Mouse (Mus musculus) liver, embryonic 11.5 days (tissue): ENCODE results near the gene Nelfb. TPM values are rescaled to one million over a fixed set of nuclear protein-coding genes. Genes with fewer than 3 reads are reported as not detected.

Source experiments
- ATAC-seq: fragments of 200-750 bp; cut with Nextera tagmentation; replicated peaks from 2 replicates; pipeline ENCODE4 v1.8.0; 2017; ENCODE audit warnings: moderate number of reproducible peaks, mild to moderate bottlenecking, moderate TSS enrichment, moderate library complexity; ENCODE audit not compliant: low FRiP score
- DNase-seq: peaks from one replicate; pipeline ENCODE4 v3.0.0-alpha.2; 2017; ENCODE audit warnings: low spot score
- H3K27ac ChIP-seq: fragments of 300-500 bp; sonication (generic); 2 replicates; pipeline ENCODE4 v1.5.1; 2014; ENCODE audit warnings: mild to moderate bottlenecking, low read depth, low read length, control low read depth
- H3K27me3 ChIP-seq: fragments of 300-500 bp; sonication (generic); replicated peaks from 2 replicates; pipeline ENCODE4 v1.6.1; 2014; ENCODE audit warnings: low read length, mixed read lengths; ENCODE audit not compliant: control insufficient read depth, insufficient read depth
- H3K36me3 ChIP-seq: fragments of 300-500 bp; sonication (generic); 2 replicates; pipeline ENCODE4 v1.6.1; 2014; ENCODE audit warnings: mild to moderate bottlenecking, low read length, moderate library complexity, mixed read lengths; ENCODE audit not compliant: control insufficient read depth, insufficient read depth
- H3K4me1 ChIP-seq: fragments of 300-500 bp; sonication (generic); replicated peaks from 2 replicates; pipeline ENCODE4 v1.6.1; 2014; ENCODE audit warnings: low read length, mixed read lengths; ENCODE audit not compliant: control insufficient read depth, insufficient read depth
- H3K4me2 ChIP-seq: fragments of 300-500 bp; sonication (generic); 2 replicates; pipeline ENCODE4 v1.6.1; 2014; ENCODE audit warnings: mild to moderate bottlenecking, control low read depth, moderate library complexity
- H3K4me3 ChIP-seq: fragments of 300-500 bp; sonication (generic); 2 replicates; pipeline ENCODE4 v1.5.1; 2014; ENCODE audit warnings: low read depth, low read length, control low read depth
- H3K9ac ChIP-seq: fragments of 300-500 bp; sonication (generic); 2 replicates; pipeline ENCODE4 v1.6.1; 2014; ENCODE audit warnings: low read depth, low read length, control low read depth
- H3K9me3 ChIP-seq: fragments of 300-500 bp; sonication (generic); 2 replicates; pipeline ENCODE4 v1.6.1; 2016; ENCODE audit warnings: low read length, inconsistent platforms, mixed read lengths; ENCODE audit not compliant: control insufficient read depth
- WGBS: fragments of 180-500 bp; shearing (Covaris S2); extraction: QIAGEN DNeasy Blood & Tissue Kit; methylation state at CpG from one replicate; pipeline ENCODE4 v1.1.7; 2014; 5-methylcytosine and 5-hydroxymethylcytosine counted together
- polyA plus RNA-seq: library from polyadenylated mRNA; unstranded; fragments of >200 nt; fragmentation: Nextera tagmentation; extraction: Ambion mirVana; gene quantifications from 2 replicates; pipeline ENCODE4 v1.2.1, GENCODE M21; 2014

The Nelfb gene
- polyA plus RNA-seq, 1 experiment from 2014 or later = 86.3 TPM

- peak within 1 kb of the TSS; percentile 84 for H3K4me2 ChIP-seq
- peak within 1 kb of the TSS; percentile 62 for H3K4me3 ChIP-seq
- H3K36me3 ChIP-seq = peaks cover 24% of the 10 kb centered on the region
- peak within 1 kb of the TSS; percentile 75 for H3K9ac ChIP-seq
- no peaks in the 10 kb centered on the region for H3K9me3 ChIP-seq
- peak; percentile 73 for DNase-seq
- 4% methylated on average over 8 of the region's 8 CpGs for WGBS
- peak within 1 kb of the TSS; percentile 92 for H3K27ac ChIP-seq
- H3K4me1 ChIP-seq = peaks cover 40% of the 10 kb centered on the region
- no peaks in the 10 kb centered on the region; the same call in 1 of the 2 replicates for H3K27me3 ChIP-seq
- peak; percentile 78 for ATAC-seq
These were observed 14.9 kb downstream of the Nelfb start, which contains the start of gene Tor4a for GRCm38 (mm10) chr2:25196172-25196954. Gene Tor4a (minus strand): TSS chr2:25196886.

- no peaks in the 10 kb centered on the region for H3K9me3 ChIP-seq
- no peaks in the 10 kb centered on the region; the same call in 1 of the 2 replicates for H3K27me3 ChIP-seq
- H3K36me3 ChIP-seq = peaks cover 15% of the 10 kb centered on the region
- DNase-seq (peak; percentile 73), ATAC-seq (peak; percentile 60)
- H3K9ac ChIP-seq = peak overlapping the region; percentile 75
- H3K4me3 ChIP-seq = peak overlapping the region; percentile 62
- WGBS = 10% methylated on average over 55 of the region's 55 CpGs
- H3K4me2 ChIP-seq = peak overlapping the region; percentile 84
- H3K27ac ChIP-seq = peak overlapping the region; percentile 92
- peaks cover 40% of the 10 kb centered on the region for H3K4me1 ChIP-seq
These were observed 15.8 kb downstream of the Nelfb start for GRCm38 (mm10) chr2:25195211-25196156.

- H3K9ac ChIP-seq = peak overlapping the region; percentile 75
These were observed 16.7 kb downstream of the Nelfb start for GRCm38 (mm10) chr2:25194486-25195171.

GRCm38 (mm10) chr2:25194006-25194405, 17.3 kb downstream of the Nelfb start:
- Histone ChIP-seq H3K9me3 (no peaks in the 10 kb centered on the region), H3K36me3 (0 out of 2 replicates have a peak, but pooled peaks cover 2% of the 10 kb centered on the region), H3K4me1 (peaks cover 40% of the 10 kb centered on the region), H3K27ac (peak overlapping the region; percentile 92), H3K4me3 (peak overlapping the region; percentile 62), H3K27me3 (no peaks in the 10 kb centered on the region; the same call in 1 of the 2 replicates), H3K9ac (peak overlapping the region; percentile 75), H3K4me2 (peak overlapping the region; percentile 84)
- no peak for DNase-seq
- no peak for ATAC-seq
- WGBS = 54% methylated on average over 5 of the region's 5 CpGs

More at GRCm38 (mm10) chr2:25194486-25195171, 16.7 kb downstream of the Nelfb start:
- ATAC-seq (no peak), DNase-seq (no peak)
- peaks cover 40% of the 10 kb centered on the region for H3K4me1 ChIP-seq
- H3K27me3 ChIP-seq = no peaks in the 10 kb centered on the region; the same call in 1 of the 2 replicates
- H3K27ac ChIP-seq = peak overlapping the region; percentile 92
- H3K36me3 ChIP-seq = peaks cover 7% of the 10 kb centered on the region
- no peaks in the 10 kb centered on the region for H3K9me3 ChIP-seq
- H3K4me2 ChIP-seq = peak overlapping the region; percentile 84
- WGBS = 53% methylated on average over 17 of the region's 17 CpGs
- peak overlapping the region; percentile 62 for H3K4me3 ChIP-seq

GRCm38 (mm10) chr2:25193330-25193770, 17.9 kb downstream of the Nelfb start:
- Histone ChIP-seq H3K27me3 (no peaks in the 10 kb centered on the region; the same call in 1 of the 2 replicates), H3K27ac (peak overlapping the region; percentile 92; the same call in 1 of the 2 replicates)
- peak; percentile 21 for ATAC-seq

GRCm38 (mm10) chr2:25187841-25188240, 23.4 kb downstream of the Nelfb start:
- no peaks in the 10 kb centered on the region for H3K9me3 ChIP-seq
- H3K9ac ChIP-seq = no peak overlapping the region
- no peaks in the 10 kb centered on the region for H3K36me3 ChIP-seq
- H3K27ac ChIP-seq = no peak overlapping the region
- peaks cover 28% of the 10 kb centered on the region for H3K27me3 ChIP-seq
- H3K4me3 ChIP-seq = no peak overlapping the region
- H3K4me1 ChIP-seq = peaks cover 2% of the 10 kb centered on the region
- 83% methylated on average over 6 of the region's 6 CpGs for WGBS
- H3K4me2 ChIP-seq = no peak overlapping the region
- ATAC-seq = no peak
- no peak for DNase-seq

More at GRCm38 (mm10) chr2:25193330-25193770, 17.9 kb downstream of the Nelfb start:
- Histone ChIP-seq H3K4me1 (peaks cover 40% of the 10 kb centered on the region), H3K36me3 (0 out of 2 replicates have a peak, but pooled peaks cover 2% of the 10 kb centered on the region), H3K9ac (peak overlapping the region; percentile 75; the same call in 1 of the 2 replicates), H3K4me2 (peak overlapping the region; percentile 84), H3K4me3 (peak overlapping the region; percentile 14; the same call in 1 of the 2 replicates), H3K9me3 (no peaks in the 10 kb centered on the region)
- peak; percentile 78 for DNase-seq
- WGBS = 3% methylated on average over 6 of the region's 6 CpGs

GRCm38 (mm10) chr2:25186575-25186930, 24.7 kb downstream of the Nelfb start:
- peak overlapping the region; percentile 79 for H3K4me2 ChIP-seq
- peak overlapping the region; percentile 51; the same call in 1 of the 2 replicates for H3K4me3 ChIP-seq
- H3K9ac ChIP-seq = no peak overlapping the region
- WGBS = 36% methylated on average over 5 of the region's 5 CpGs
- peaks cover 38% of the 10 kb centered on the region for H3K27me3 ChIP-seq
- ATAC-seq (no peak), DNase-seq (no peak)
- peaks cover 5% of the 10 kb centered on the region for H3K4me1 ChIP-seq
- no peaks in the 10 kb centered on the region for H3K36me3 ChIP-seq
- no peak overlapping the region for H3K27ac ChIP-seq
- H3K9me3 ChIP-seq = no peaks in the 10 kb centered on the region
